Mouse (Mus musculus) megakaryocyte, adult 5-6 weeks (primary cell): ENCODE results near the gene Arid1a. TPM values are rescaled to one million over a fixed set of nuclear protein-coding genes. Genes with fewer than 3 reads are reported as not detected.

Experiments
- total RNA-seq, 2 experiments: library from RNA; stranded (forward) in 1 of 2; stranded (reverse) in 1 of 2; fragments of 153-499, 151-499 nt in 1 of 2; fragments of 221-1000, 200-1000 nt in 1 of 2; gene quantifications; 2 replicates each; pipeline versions ENCODE4 v1.2.3 to v1.2.4; 2015 to 2017

Gene Arid1a
- total RNA-seq, 2 experiments from 2014 or later = 29.7 to 95.9 TPM

Other genes with a start within 250 kb of the Arid1a start
- gene Kdf1, start 237.8 kb downstream of the Arid1a start, total RNA-seq (2015) = not detected in 2 replicates
- not detected in 2 replicates for gene Kdf1, start 237.8 kb downstream of the Arid1a start, total RNA-seq (2017)
- 76.9 and 82.3 TPM in 2 replicates for gene Nudc, start 210.8 kb downstream of the Arid1a start, total RNA-seq (2015)
- gene Nudc, start 210.8 kb downstream of the Arid1a start, total RNA-seq (2017) = 114 and 120 TPM in 2 replicates
- 0.23 and 1.5 TPM in 2 replicates for gene Nr0b2, start 203.4 kb downstream of the Arid1a start, total RNA-seq (2015)
- 0.20 TPM in 1 of 2 replicates, not detected in the other for gene Nr0b2, start 203.4 kb downstream of the Arid1a start, total RNA-seq (2017)
- gene Gpatch3, start 182.0 kb downstream of the Arid1a start, total RNA-seq (2015) = 2.7 and 3.7 TPM in 2 replicates
- gene Gpatch3, start 182.0 kb downstream of the Arid1a start, total RNA-seq (2017) = 32.6 and 40.2 TPM in 2 replicates
- gene Gpn2, start 172.4 kb downstream of the Arid1a start, total RNA-seq (2015) = 14.0 and 15.1 TPM in 2 replicates
- 12.8 and 15.5 TPM in 2 replicates for gene Gpn2, start 172.4 kb downstream of the Arid1a start, total RNA-seq (2017)
- 2.5 and 4.1 TPM in 2 replicates for gene Sfn, start 154.6 kb downstream of the Arid1a start, total RNA-seq (2015)
- 1.2 and 4.0 TPM in 2 replicates for gene Sfn, start 154.6 kb downstream of the Arid1a start, total RNA-seq (2017)
- gene Zdhhc18, start 106.6 kb downstream of the Arid1a start, total RNA-seq (2015) = 15.0 and 29.5 TPM in 2 replicates
- 9.3 and 12.2 TPM in 2 replicates for gene Zdhhc18, start 106.6 kb downstream of the Arid1a start, total RNA-seq (2017)
- 7.5 and 7.8 TPM in 2 replicates for gene Pigv, start 84.1 kb downstream of the Arid1a start, total RNA-seq (2015)
- gene Pigv, start 84.1 kb downstream of the Arid1a start, total RNA-seq (2017) = 7.2 and 7.9 TPM in 2 replicates
- 109 and 112 TPM in 2 replicates for gene Rps6ka1, start 131.0 kb upstream of the Arid1a start, total RNA-seq (2015)
- gene Rps6ka1, start 131.0 kb upstream of the Arid1a start, total RNA-seq (2017) = 156 and 160 TPM in 2 replicates
- 1,486 and 1,526 TPM in 2 replicates for gene Hmgn2, start 211.9 kb upstream of the Arid1a start, total RNA-seq (2015)
- gene Hmgn2, start 211.9 kb upstream of the Arid1a start, total RNA-seq (2017) = 700 and 725 TPM in 2 replicates
- gene Dhdds, start 244.1 kb upstream of the Arid1a start, total RNA-seq (2015) = 26.6 and 28.9 TPM in 2 replicates
- gene Dhdds, start 244.1 kb upstream of the Arid1a start, total RNA-seq (2017) = 17.9 and 24.0 TPM in 2 replicates